Mouse (Mus musculus) heart, adult 2 months (tissue): ENCODE data around the gene Glis2.

ENCODE experiments used
- CTCF ChIP-seq: fragments of 200-600 bp; IDR thresholded peaks from 2 replicates; pipeline ENCODE4 v1.8.1; 2022; ENCODE audit warnings: antibody characterized with exemption, mild to moderate bottlenecking, moderate library complexity
- POLR2A ChIP-seq: fragments of 200-500 bp; IDR thresholded peaks from 2 replicates; pipeline ENCODE4 v1.6.1; 2011; ENCODE audit warnings: mild to moderate bottlenecking, low read depth, low read length, control low read depth; ENCODE audit not compliant: insufficient read depth

GRCm38 (mm10) chr16:4608532-4609059 is 14.1 kb downstream of the Glis2 start:
- no peak for TF ChIP-seq CTCF
- no peak for TF ChIP-seq POLR2A
